Mouse (Mus musculus) stomach, postnatal 0 days (tissue): Measurements from ENCODE around the gene 1810043G02Rik. TPM values are rescaled to one million over a fixed set of nuclear protein-coding genes. Genes with fewer than 3 reads are reported as not detected.

Experiments used
- ATAC-seq: fragments of 200-750 bp; cut with Nextera tagmentation; 2 replicates; pipeline ENCODE4 v1.8.0; 2017; ENCODE audit not compliant: low FRiP score, low TSS enrichment
- DNase-seq: peaks from one replicate; pipeline ENCODE4 v3.0.0-alpha.2; 2016; ENCODE audit warnings: low spot score
- H3K27ac ChIP-seq: fragments of 300-500 bp; sonication (generic); replicated peaks from 2 replicates; pipeline ENCODE4 v1.5.1; 2014; ENCODE audit warnings: mild to moderate bottlenecking, control low read depth
- H3K27me3 ChIP-seq: fragments of 300-500 bp; sonication (generic); 2 replicates; pipeline ENCODE4 v1.6.1; 2014; ENCODE audit warnings: low read length; ENCODE audit not compliant: control insufficient read depth, insufficient read depth
- H3K36me3 ChIP-seq: fragments of 300-500 bp; sonication (generic); 2 replicates; pipeline ENCODE4 v1.6.1; 2014; ENCODE audit warnings: low read length, mixed read lengths; ENCODE audit not compliant: control insufficient read depth, insufficient read depth
- H3K4me1 ChIP-seq: fragments of 300-500 bp; sonication (generic); replicated peaks from 2 replicates; pipeline ENCODE4 v1.6.1; 2014; ENCODE audit warnings: antibody characterized with exemption; ENCODE audit not compliant: control insufficient read depth, insufficient read depth
- H3K4me2 ChIP-seq: fragments of 300-500 bp; sonication (generic); replicated peaks from 2 replicates; pipeline ENCODE4 v1.6.1; 2014; ENCODE audit warnings: low read depth, mild to moderate bottlenecking, control low read depth, moderate library complexity
- H3K4me3 ChIP-seq: fragments of 300-500 bp; sonication (generic); 2 replicates; pipeline ENCODE4 v1.5.1; 2014; ENCODE audit warnings: low read depth, low read length, control low read depth
- H3K9ac ChIP-seq: fragments of 300-500 bp; sonication (generic); 2 replicates; pipeline ENCODE4 v1.6.1; 2014; ENCODE audit warnings: mild to moderate bottlenecking, low read length, control low read depth, mixed read lengths
- H3K9me3 ChIP-seq: fragments of 300-500 bp; sonication (generic); 2 replicates; pipeline ENCODE4 v1.6.1; 2016; ENCODE audit warnings: low read length; ENCODE audit not compliant: control insufficient read depth
- CTCF ChIP-seq: IDR thresholded peaks from 2 replicates; pipeline ENCODE4 v1.5.1; 2016; ENCODE audit warnings: antibody characterized with exemption, low read depth, mild to moderate bottlenecking, moderate library complexity
- EP300 ChIP-seq: optimal IDR thresholded peaks from 2 replicates; pipeline ENCODE3; 2016; ENCODE audit warnings: antibody characterized with exemption
- WGBS: fragments of 180-500 bp; shearing (Covaris S2); extraction: QIAGEN DNeasy Blood & Tissue Kit; methylation state at CpG from one replicate; pipeline ENCODE4 v1.1.7; 2014; 5-methylcytosine and 5-hydroxymethylcytosine counted together
- polyA plus RNA-seq: library from polyadenylated mRNA; unstranded; fragments of >200 nt; fragmentation: Nextera tagmentation; extraction: Ambion mirVana; gene quantifications from 2 replicates; pipeline ENCODE4 v1.2.1, GENCODE M21; 2015

1810043G02Rik gene
- polyA plus RNA-seq, 1 experiment from 2014 or later = 16.1 TPM

GRCm38 (mm10) chr10:78028129-78028528, 49.8 kb downstream of the 1810043G02Rik start:
- Histone ChIP-seq H3K4me2 (no peak overlapping the region), H3K36me3 (no peaks in the 10 kb centered on the region), H3K27ac (no peak overlapping the region), H3K9ac (no peak overlapping the region), H3K4me1 (no peaks in the 10 kb centered on the region), H3K4me3 (no peak overlapping the region), H3K9me3 (no peaks in the 10 kb centered on the region), H3K27me3 (no peaks in the 10 kb centered on the region)
- TF ChIP-seq EP300 (no peak), CTCF (peak; percentile 98)
- WGBS = 6% methylated on average over 5 of the region's 5 CpGs
- ATAC-seq = peak; percentile 63
- peak; percentile 73 for DNase-seq

GRCm38 (mm10) chr10:78029080-78029479, 50.8 kb downstream of the 1810043G02Rik start:
- no peak overlapping the region for H3K4me3 ChIP-seq
- DNase-seq (no peak), ATAC-seq (no peak)
- no peak overlapping the region for H3K27ac ChIP-seq
- H3K9ac ChIP-seq = no peak overlapping the region
- no peaks in the 10 kb centered on the region for H3K9me3 ChIP-seq
- no peaks in the 10 kb centered on the region for H3K27me3 ChIP-seq
- TF ChIP-seq CTCF (no peak), EP300 (no peak)
- no peak overlapping the region for H3K4me2 ChIP-seq
- H3K4me1 ChIP-seq = no peaks in the 10 kb centered on the region
- no peaks in the 10 kb centered on the region for H3K36me3 ChIP-seq
- WGBS = 92% methylated on average over 1 of the region's 1 CpGs

GRCm38 (mm10) chr10:78031987-78032386, 53.7 kb downstream of the 1810043G02Rik start:
- no peak overlapping the region for H3K9ac ChIP-seq
- no peaks in the 10 kb centered on the region for H3K36me3 ChIP-seq
- H3K4me2 ChIP-seq = no peak overlapping the region
- no peaks in the 10 kb centered on the region for H3K27me3 ChIP-seq
- no peak overlapping the region for H3K4me3 ChIP-seq
- H3K27ac ChIP-seq = no peak overlapping the region
- no peak for ATAC-seq
- no peak for DNase-seq
- TF ChIP-seq EP300 (no peak), CTCF (no peak)
- no peaks in the 10 kb centered on the region for H3K4me1 ChIP-seq
- WGBS = 74% methylated on average over 2 of the region's 2 CpGs
- H3K9me3 ChIP-seq = no peaks in the 10 kb centered on the region

Other genes with a start within 250 kb of the 1810043G02Rik start
- not detected in 2 replicates for gene Gm18596, start 235.9 kb upstream of the 1810043G02Rik start, polyA plus RNA-seq
- gene Gm9736, start 227.2 kb upstream of the 1810043G02Rik start, polyA plus RNA-seq = not detected in 2 replicates
- gene Gm3233, start 218.8 kb upstream of the 1810043G02Rik start, polyA plus RNA-seq = not detected in 2 replicates
- not detected in 2 replicates for gene Gm3238, start 207.2 kb upstream of the 1810043G02Rik start, polyA plus RNA-seq
- gene Gm7138, start 201.6 kb upstream of the 1810043G02Rik start, polyA plus RNA-seq = not detected in 2 replicates
- not detected in 2 replicates for gene Gm3250, start 196.0 kb upstream of the 1810043G02Rik start, polyA plus RNA-seq
- gene Gm7137, start 190.3 kb upstream of the 1810043G02Rik start, polyA plus RNA-seq = not detected in 2 replicates
- gene Gm9639, start 183.4 kb upstream of the 1810043G02Rik start, polyA plus RNA-seq = not detected in 2 replicates
- not detected in 2 replicates for gene Gm19668, start 179.4 kb upstream of the 1810043G02Rik start, polyA plus RNA-seq
- not detected in 2 replicates for gene Gm9507, start 166.7 kb upstream of the 1810043G02Rik start, polyA plus RNA-seq
- gene Gm2696, start 163.8 kb upstream of the 1810043G02Rik start, polyA plus RNA-seq = not detected in 2 replicates
- not detected in 2 replicates for gene Krtap10-4, start 151.4 kb upstream of the 1810043G02Rik start, polyA plus RNA-seq
- not detected in 2 replicates for gene Krtap10-10, start 142.6 kb upstream of the 1810043G02Rik start, polyA plus RNA-seq
- not detected in 2 replicates for gene Gm36176, start 131.7 kb upstream of the 1810043G02Rik start, polyA plus RNA-seq
- gene Gm10318, start 125.7 kb upstream of the 1810043G02Rik start, polyA plus RNA-seq = not detected in 2 replicates
- gene Gm3285, start 116.5 kb upstream of the 1810043G02Rik start, polyA plus RNA-seq = not detected in 2 replicates
- gene Lrrc3, start 76.0 kb upstream of the 1810043G02Rik start, polyA plus RNA-seq = 3.3 and 3.6 TPM in 2 replicates
- gene Trpm2, start 8.0 kb upstream of the 1810043G02Rik start, polyA plus RNA-seq = 0.61 and 0.85 TPM in 2 replicates
- 82.4 and 86.1 TPM in 2 replicates for gene Pfkl, start 31.6 kb downstream of the 1810043G02Rik start, polyA plus RNA-seq
- 0.65 and 1.1 TPM in 2 replicates for gene Dnmt3l, start 63.4 kb downstream of the 1810043G02Rik start, polyA plus RNA-seq
- gene Aire, start 65.1 kb downstream of the 1810043G02Rik start, polyA plus RNA-seq = 0.10 and 0.11 TPM in 2 replicates
- 4.8 and 5.6 TPM in 2 replicates for gene Icosl, start 90.8 kb downstream of the 1810043G02Rik start, polyA plus RNA-seq
- gene D10Jhu81e, start 191.3 kb downstream of the 1810043G02Rik start, polyA plus RNA-seq = 28.4 and 33.9 TPM in 2 replicates
- gene Pwp2, start 206.6 kb downstream of the 1810043G02Rik start, polyA plus RNA-seq = 6.2 and 7.1 TPM in 2 replicates